Mouse (Mus musculus): ENCODE results near the gene Ampd2.

Ampd2 gene

DNA sequence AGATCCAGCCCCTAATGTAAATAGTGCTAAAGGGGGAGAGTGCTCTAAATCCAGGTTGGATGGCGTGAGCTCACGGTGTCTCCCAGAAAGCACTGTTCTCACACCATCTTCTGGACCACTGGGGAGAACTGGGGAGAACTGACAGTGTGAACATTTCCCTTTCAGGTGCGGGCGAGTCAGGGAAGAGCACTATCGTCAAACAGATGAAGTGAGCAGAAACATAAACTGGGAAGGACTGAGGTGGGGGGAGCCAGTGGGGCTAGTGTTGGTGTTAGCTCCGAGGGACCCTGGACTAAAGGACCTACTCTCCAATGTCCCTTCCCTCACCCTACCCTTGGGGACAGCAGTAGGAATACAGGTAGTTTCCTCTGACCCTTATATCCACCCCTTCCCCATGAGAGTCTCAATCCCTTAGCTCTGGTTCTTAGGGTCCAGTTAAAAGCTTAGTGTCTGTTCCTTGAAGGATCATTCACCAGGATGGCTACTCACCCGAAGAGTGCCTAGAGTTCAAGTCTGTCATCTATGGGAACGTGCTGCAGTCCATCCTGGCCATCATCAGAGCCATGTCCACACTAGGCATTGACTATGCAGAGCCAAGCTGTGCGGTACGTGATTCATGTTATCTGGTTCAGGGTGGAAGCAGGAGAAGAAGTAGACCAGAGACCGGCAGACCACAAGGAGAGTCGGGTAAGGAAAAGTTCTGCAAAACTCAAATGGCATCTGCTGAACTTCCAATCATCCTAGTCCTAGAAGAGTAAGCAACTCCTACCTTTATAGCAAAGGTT, 8.7 kb upstream of the Ampd2 start:
- DNase-seq (ENCODE audit: low spot score in 2 of 2) = no peak

DNA sequence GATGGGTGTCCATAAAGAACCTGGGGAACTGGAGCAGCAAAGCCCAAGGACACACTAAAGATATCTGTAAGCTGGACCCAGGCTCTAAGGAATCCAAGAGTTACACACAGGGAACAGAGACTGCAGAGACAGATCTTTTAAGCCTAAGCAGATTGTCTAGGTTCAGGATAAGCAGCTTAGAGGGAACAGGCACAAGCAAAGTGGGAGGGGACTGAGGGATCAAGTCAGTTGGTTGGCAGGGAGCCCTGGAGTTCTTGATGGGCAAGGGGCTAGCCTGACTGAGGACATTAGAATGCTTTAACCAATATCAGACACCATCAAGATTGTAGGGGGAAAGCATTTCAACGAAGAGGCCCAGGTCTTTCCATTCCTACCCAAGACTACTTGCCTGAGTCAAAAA, 7.7 kb upstream of the Ampd2 start:
- no peak for DNase-seq (ENCODE audit: low spot score in 2 of 2)

DNA sequence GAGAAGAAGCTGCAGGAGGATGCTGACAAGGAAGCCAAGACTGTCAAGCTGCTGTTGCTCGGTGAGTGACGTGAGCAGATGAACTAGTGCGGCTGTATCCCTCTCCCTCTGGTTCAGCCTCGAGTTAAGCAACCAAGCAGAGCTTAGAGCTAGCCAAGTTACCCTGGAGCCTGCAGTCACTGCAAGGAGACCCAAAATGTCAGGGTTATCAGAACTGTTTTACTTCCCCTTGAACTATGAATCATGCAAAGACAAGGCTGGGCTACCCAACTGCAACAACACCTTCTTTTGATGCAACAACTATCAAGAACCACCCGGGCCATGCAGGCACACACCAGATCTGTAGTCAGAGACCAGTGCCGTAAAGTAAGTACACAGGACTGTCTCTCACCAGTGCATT, 6.9 kb upstream of the Ampd2 start:
- no peak for DNase-seq (ENCODE audit: low spot score in 2 of 2)

DNA sequence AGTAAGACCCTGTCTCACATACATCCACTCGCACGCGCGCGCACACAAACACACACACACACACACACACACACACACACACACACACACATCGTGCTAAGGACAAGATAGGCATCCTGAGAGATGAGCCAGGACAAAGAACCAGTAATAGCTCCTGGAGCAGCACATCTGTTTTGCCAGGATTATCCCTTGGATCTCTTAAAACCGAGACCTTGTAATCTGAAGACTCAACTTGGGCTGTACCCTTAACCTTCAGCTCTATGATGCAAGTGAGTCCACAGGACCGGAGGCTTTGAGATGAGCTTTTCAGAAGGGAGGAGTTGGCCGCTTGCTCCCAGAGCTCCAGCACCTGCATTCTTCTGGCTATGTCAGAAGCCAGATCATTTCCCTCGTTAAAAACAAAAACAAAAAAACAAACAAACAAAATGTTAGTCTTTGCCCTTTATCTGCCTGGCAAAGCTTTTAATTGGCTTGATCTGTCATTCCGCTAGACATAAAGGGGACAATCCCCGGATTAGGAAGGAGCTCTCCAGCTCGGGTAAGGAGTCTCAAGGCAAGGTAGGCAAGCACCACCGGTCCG, 6.2 kb upstream of the Ampd2 start, which contains the start of gene Gnat2:
Gene Gnat2 (plus strand): TSS at position 254 of the 580 bp plus-strand sequence.
- no peak for DNase-seq (ENCODE audit: low spot score in 2 of 2)

DNA sequence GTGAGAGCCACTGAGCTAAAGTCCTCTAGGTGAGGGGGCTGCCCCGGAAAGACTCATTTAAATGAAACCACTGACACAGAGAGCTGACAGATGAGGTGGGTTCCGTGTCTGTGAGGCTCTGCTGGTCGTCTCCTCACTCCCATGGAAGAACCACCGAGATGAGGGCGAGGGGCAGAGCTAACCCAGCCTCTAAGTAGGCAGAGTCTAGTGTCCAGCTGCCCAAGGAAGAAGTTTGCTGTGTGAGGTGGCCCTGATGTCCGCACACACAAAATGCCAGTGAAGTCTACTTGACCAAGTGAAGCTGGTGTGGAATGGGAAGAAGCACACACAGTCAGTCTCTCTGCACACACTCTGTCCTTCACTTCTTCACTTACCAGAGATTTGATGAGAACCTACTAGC, 5.6 kb upstream of the Ampd2 start:
- no peak for DNase-seq (ENCODE audit: low spot score in 2 of 2)

DNA sequence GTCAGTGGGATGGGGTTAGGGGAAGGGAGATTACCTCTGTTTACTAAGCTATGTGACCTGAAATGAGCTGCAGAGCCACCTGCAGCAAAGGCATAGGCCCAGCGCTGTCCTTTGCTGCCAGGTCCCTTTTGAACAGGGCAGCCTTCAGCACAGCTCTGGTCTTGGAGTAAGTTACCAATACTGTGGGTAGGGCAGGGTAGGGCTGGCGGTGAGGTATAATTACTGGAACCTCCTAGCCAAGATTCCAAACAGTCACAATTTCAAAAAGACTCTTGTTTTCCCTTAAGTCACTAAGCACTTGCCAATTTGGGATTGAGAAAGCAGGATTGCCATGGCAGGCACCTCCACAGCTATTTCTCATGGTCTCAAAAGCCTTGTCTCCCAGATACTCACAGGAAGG, 4.1 kb upstream of the Ampd2 start:
- DNase-seq (ENCODE audit: low spot score in 2 of 2) = no peak

DNA sequence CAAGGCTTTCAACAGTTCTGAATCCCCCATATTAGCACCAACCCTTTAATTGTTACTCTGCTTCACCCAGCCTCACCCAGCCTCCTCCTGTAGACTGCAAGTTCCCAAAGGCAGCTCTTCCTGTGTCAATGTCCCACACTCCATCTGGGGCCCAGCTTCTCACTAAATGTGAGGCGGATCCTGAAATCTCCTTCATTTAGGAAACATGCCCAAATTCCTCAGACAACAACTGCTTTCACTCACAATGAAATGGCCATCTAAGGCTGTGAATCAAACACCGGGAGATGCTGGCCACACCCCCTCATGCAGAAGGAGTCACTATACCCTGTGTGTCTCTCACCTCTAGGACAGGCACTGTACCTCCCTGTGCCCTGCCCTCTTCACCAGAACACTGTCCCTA, 3.5 kb upstream of the Ampd2 start:
- DNase-seq (ENCODE audit: low spot score in 2 of 2) = no peak

DNA sequence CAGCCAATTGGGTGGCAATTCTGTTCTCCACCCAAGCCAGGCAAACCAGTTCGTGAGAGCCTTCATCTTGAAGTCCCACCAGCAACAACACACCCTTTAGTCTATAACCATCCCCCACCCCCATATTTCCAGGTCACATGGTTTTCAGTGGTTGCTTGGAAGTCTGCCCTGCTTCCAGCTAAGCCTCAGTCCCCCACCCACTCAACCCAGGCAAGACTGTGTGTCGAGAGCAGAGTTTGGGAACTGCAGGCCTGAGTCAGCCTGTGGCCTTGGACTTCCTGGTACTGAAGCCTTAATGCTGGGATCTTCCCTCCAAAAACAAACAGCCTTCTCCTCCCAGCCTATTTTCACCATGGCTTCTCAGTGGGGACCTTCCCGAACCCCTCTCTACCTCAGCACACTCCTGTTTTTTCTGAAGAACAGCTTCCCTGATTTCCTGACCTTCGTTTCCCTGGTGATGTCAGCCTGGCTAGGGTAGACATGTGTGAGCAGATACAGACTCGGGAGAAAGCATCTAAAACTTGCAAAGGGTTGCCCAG, 2.5 kb upstream of the Ampd2 start:
- DNase-seq (ENCODE audit: low spot score in 2 of 2) = no peak

DNA sequence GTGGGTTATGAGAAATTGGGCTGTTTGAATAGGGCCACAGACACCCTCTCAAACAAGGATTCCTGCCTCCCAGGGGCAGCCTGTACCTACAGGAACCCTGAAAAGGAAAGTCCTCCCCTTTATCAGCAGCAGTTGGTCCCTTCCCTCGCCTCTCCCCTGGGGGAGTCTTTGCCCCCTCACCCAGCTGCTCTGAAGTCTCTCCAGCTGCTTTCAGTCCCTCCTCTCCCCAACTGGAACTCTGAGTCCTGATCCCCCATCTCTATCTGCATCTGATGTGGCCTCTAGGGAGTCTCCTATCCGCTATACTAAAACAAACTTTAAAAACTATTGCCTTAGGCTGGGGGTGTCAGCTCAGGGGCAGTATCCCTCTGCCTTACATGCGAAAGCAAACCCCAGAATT, 878 bp upstream of the Ampd2 start:
- no peak for DNase-seq (ENCODE audit: low spot score in 2 of 2)

DNA sequence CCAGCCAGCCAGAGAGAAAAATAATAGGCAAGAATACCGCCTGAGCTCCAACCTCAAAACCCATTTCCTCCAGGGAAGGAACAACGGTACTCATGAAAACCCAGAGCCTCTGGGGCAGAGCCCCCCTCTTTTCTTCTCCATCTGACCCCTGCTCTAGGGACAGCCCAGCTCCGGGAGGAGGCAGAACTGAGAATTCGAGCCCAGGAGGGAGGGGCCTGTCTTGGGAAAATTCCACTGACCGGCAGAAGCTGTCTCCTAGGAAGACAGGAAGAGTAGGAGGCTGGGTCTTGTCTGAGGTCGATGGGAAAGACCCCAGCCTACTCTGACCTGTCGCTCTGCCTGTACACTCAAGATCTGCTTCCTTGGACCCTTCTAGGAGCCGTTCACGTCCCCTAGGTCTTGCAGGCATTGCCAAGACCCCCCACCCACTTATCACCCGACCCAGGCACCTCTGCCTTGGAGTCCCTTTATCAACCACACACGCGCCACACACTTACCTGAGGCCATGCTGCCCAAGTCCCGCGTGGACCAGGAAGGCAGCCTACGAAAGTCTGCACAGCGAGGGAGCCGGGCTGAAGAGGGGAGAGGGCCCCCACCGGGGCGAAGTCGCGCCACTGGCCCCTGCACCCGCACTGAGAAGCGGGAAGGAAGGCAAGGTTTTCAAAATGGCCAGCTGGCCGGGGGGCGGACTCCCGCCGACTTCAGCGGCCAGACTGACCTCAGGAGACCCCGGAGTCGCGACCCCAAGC, 556 bp downstream of the Ampd2 start:
- peak; percentile 34 to 39 for DNase-seq (ENCODE audit: low spot score in 2 of 2)

DNA sequence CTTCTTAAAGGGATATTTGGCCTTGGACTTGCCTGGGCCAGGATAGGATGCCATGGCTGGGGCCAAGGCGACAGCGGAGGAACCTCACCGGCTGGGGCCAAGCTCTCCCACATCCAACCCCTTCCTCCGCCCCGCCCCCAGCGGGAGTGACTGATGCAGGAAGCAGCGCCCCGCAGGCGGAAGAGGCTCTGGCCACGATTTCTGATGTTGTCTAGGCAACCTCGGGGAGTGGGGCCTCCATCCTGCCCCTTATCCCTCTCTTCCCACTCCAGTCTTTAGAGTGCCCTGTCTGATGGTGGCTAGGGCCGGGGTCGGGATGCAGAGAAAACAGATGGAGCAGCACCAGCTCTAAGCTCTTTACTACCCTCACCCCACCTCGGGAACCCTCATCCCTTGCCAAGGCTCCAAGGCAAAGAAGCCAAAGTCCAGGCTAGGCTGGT, 1.1 kb downstream of the Ampd2 start:
- DNase-seq (ENCODE audit: low spot score in 2 of 2) = peak; percentile 83 to 89

DNA sequence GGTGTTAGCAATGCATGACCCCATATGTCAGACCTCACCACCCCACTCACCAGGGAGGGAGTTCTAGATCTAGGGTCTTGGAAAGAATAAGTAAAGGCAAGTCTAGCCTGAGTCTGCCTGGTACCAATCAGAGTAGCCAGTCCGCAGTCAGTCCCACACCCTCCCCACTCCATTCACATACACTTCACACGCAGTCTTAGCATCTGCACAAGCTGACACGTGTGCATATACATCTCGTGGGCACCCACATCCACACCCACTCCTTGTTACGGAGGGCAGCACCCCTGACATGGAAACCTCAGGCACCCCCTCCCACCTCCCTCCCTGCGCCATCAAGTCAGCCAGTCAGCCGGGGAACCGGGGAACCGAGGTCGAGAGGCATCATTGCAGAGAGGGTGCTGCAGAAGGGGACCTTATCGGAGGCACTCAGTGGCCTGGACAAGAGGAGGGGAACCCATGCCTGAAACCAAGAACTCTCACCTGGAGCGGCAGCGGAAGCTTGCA, 1.6 kb downstream of the Ampd2 start:
- DNase-seq (ENCODE audit: low spot score in 2 of 2) = no peak

DNA sequence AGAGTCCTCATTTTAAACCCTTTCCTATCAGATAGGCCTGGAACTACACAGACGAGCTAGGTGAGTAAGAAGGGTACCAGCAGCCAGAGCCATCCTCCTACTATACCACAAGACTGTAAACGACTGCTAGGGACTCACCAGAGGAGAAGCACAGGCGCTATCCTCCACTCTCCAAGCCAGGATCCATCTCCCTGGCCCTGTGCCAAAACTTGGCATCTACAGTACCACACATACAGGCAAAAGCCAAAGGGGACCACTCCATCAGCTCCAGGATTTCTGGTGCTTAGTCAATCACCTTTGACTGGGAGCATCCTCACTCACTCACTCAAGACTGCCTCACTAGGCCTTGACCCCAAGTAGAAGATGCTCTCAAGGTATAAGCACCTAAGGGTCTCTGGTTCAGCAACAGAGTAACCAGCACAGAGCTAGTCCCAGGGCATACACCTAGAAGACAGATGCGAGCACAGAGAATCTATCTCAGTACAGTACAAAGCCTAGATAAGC, 2.5 kb downstream of the Ampd2 start:
- DNase-seq (ENCODE audit: low spot score in 2 of 2) = no peak

DNA sequence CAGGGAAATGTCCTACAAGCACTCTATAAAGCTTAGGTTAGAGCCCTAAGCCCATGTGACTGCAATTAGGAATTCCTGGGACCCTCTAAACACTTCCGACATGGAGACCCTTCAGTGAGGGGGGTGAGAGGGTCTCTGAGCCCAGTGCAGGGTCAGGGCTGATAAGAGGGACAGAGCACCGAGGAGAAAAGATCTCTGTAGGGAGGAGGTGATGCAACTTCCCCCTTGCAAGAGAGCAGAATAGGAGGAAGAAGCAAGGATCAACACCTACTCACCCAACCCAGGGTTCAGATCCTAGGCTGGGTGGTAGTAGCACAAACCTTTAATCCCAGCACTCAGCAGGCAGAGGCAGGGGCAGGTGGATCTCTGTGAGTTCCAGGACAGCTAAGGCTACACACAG, 3.3 kb downstream of the Ampd2 start:
- DNase-seq (ENCODE audit: low spot score in 2 of 2) = no peak

DNA sequence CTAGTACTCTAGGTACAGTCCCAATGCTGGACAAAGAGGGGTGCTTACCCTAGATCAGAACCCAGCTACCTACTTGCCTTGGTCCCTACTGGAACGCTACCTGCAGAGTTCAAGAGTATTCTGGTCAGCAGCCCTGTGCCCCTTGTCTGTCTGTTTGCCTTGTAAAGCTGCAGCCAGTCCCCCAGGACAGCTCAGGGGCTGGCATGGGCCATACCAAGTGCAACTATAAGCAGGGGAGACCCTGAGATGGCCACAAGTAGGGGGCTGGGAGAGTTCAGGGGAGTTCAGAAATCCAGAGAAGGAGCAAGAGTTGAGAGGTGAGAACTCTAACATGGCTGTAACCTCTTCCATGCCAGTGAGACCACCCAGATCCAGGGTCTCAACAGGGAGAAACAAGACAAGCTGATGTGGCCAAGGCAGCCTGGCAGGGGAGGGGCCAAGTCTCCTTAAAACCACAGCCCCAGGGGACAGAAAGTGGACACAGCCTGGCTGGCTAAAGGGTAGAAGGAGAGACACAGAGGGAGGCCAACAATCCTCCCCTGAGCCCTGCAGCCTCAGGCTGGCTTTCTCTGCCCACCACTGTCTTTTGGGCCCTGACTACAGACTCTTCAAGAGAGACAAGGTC, 4.1 kb downstream of the Ampd2 start:
- DNase-seq (ENCODE audit: low spot score in 2 of 2) = no peak

DNA sequence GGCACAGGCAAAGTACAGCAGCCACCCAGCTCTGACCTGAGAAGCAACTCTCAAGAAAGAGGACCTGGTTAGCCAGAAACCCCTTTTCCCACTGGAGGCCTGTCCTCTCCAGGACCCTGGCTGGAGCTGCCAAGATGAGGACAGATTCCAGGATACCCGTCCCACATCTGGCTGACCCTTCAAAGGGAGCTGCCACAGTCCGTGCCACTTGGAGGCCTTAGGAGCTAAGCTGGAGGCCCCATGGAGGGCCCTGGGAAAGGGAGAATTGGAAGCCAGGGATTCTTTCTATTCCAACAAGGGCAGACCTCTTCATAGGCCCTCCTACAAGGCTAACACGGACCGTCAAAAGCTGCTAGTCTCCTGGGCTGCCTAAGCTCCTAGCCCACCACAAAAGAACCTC, 4.8 kb downstream of the Ampd2 start:
- no peak for DNase-seq (ENCODE audit: low spot score in 2 of 2)

DNA sequence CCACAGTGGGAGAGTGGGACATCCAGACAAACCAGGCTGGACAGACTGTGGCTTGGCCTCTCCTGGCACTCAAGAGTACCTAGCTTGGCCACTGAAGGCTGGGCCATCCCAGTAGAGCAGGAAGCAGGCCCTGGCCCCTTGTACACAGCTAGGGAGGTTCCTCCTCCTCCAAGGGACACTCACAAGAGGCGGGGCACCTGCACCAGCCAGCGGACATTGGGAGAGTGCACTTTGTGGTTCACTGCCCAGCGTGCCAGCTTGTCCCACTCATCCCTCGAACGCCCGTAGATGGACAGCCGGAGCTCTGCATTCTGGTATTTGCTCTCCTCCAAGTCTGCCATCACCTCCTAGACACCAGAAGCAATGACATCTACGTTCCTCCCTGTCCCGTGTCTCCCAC, 9.6 kb downstream of the Ampd2 start:
- DNase-seq (ENCODE audit: low spot score in 2 of 2) = no peak

DNA sequence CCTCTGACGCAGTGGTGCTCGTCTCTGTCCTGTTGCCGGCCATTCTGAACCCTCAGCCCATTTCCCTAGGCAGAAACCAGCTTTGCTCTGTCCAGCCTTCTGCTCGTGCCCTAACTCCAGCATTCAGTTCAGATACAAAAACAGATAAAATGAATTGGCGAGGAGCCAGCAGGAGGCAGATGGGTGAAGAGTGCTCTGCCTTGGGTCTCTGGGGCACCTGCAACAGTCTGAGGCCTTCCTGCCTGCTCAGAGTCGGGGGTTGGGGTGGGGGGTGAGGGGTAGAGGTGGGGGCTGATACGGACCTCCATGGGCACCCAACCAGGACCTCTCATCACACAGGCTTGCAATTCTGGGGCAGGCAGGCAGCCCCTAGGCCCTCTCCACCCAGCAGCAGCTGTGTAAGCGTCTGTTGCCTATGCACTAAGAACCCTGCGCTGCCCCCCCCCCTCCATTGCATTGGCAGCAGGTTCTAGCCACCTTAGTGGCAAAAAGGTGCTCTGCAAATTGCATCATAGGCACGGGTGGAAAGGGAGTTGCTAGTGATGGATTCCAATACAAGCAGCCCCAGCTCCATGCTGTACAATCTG, 13.4 kb downstream of the Ampd2 start:
- DNase-seq (ENCODE audit: low spot score in 2 of 2) = no peak

DNA sequence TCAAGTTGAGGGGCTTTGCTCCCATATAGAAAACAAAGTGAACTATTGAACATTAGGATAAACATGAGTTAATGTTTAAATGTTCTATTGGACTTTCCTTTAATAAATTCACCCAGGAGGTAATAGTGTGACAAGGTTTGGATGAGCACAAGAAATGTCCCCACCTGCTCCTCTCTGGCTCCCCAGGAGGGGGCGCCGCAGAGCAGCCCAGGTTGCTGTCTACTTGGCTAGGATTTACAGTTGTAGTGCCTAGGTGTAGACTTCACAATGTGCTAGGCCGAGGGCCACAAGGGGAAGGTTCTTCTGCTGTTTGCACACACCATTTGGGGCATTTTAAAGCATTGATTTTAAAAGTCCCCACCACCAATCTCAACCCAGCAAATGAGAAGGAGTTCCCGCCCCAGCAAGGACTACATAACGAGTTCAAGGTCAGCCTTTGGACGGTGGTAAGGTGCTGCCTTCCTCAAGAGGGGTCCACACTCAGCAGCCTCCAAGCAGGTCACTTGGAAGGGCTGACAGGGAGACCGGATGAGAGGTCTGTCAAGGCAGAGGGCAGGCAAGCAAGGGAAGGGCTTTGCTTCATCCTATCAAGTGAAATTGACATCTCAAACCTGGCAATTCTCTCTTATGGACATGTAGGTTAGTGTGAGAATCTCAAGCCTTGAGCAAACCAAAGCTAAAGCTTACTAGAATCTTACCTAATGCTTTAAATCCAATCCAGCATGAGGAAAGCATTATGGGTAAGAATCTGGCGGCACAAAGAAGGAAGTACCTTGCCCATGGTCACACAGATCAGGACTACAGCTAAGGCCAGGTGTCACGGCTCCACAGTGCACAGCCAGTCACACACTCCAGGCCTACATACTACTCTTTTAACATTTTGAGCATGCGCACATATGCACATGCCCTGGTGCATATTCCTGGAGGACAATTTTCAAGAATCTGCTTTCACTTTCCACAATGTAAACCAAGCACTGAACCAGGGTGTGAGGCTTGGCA, 15.9 kb downstream of the Ampd2 start:
- peak; percentile 53 to 63 for DNase-seq (ENCODE audit: low spot score in 2 of 2)

DNA sequence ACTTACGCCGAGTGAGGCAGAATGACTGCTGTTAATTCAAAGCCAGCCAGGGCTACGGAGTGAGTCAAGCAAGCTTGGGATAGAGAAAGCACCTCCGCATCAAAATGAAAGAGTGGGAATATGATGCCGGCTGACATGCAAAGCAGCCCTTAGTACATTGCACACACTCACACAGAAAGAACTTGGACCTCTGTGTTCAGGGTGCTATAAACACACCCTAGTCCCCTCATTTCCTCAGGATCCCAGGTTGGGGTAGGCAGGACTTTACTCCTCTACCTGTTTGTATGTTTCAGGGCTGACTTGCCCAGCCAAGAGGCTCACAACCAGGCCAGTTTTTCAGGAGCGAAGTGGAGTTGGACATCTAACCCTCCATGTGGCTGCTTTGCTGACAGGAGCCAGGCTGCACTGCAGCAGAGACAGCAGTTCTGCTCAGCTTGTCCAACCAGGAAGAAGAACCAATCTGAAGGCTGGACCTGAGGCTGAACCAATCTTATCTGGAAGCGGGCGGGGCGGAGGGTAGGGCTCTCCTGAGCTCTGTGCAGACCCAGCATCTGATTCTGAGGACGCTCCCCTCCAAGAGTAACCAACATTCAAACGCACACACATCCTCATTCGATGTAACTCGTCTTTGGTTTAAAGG, 17.1 kb downstream of the Ampd2 start:
- no peak for DNase-seq (ENCODE audit: low spot score in 2 of 2)

Data from spleen, postnatal 36 days (tissue).